Comparison of ENCODE assay signal across 12 mouse cellular contexts in the genomic region with DNA sequence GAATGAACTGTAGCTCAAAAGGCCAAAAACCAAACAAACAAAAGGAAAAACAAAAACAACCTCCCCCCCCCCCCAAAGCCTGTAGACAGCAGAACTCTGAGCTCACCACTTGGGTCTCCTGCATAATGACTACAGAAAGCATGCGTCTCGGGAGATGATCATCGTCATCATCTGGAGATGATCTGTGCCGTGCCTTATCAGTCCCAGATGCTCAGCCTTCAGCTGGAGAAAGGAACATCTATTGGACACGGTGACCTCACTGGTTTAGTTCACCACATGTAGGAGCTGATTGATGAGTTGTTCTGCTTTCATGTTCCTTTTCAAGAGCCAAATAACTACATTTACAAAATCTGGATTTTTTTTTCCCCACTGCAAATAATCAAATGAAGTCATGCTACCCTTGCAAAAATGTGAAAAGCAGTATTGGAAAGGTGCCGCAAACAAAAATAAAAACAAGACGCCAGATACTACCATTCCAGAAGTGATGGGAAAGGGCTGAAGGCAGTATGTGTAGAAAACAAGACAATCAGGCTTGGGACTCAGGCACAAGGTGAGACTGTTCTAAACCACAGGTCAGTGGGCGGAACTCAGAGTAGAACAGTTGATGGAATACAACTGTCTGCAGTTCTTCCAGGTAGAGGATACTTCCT. TPM values are rescaled to one million over a fixed set of nuclear protein-coding genes. Genes with fewer than 3 reads are reported as not detected.
DNase-seq lines count a peak whose midpoint lies in the region; ATAC-seq and TF ChIP-seq lines count a peak whose summit lies in the region.
"Had no signal": no experiment of that assay in that cellular context is flagged by ENCODE, and none has a peak within 500 bp of the region (broad histone marks: within the 10 kb centered on the region; RNA-seq: fewer than 3 reads in every experiment).

Gene Rnase10 (plus strand): TSS at position 600 of the 650 bp plus-strand sequence.

- H3K4me2 ChIP-seq in hindbrain, postnatal 0 days (ENCODE audit: low read depth, low read length) = no peak within 1 kb of the TSS
- peak within 1 kb of the TSS; percentile 1; the same call in 1 of the 2 replicates for H3K4me2 ChIP-seq in intestine, embryonic 14.5 days (ENCODE audit: low read length)
- H3K4me2 ChIP-seq: forebrain, embryonic 15.5 days; hindbrain, embryonic 15.5 days had no signal

- no peak for DNase-seq in hindbrain, postnatal 0 days (ENCODE audit: low spot score)
- DNase-seq in hindbrain, embryonic 10.5 days (ENCODE audit: low spot score) = no peak
- no peak for DNase-seq in spleen, adult 2 months (ENCODE audit: low read depth in 1 of 2, low spot score in 2 of 2)
- DNase-seq in spleen, adult 12 weeks (ENCODE audit: low spot score) = no peak
- no peak for DNase-seq in intestine, embryonic 14.5 days (ENCODE audit: low spot score)
- no peak for DNase-seq in adrenal gland, postnatal 4 days (ENCODE audit: low spot score in 2 of 2)
- no peak for DNase-seq in adrenal gland, adult 18-20 months (ENCODE audit: low spot score in 2 of 2)
- DNase-seq: cerebellum, adult 8-10 months; layer of hippocampus, adult 9-11 months; lung, postnatal 10 days had no signal

- H3K27me3 ChIP-seq in hindbrain, postnatal 0 days (ENCODE audit: insufficient read depth, low read length) = no peaks in the 10 kb centered on the region
- no peaks in the 10 kb centered on the region for H3K27me3 ChIP-seq in hindbrain, embryonic 10.5 days (ENCODE audit: insufficient read depth, poor library complexity, severe bottlenecking)
- no peaks in the 10 kb centered on the region for H3K27me3 ChIP-seq in spleen, adult 2 months (ENCODE audit: control insufficient read depth, insufficient read depth, low read length)
- no peaks in the 10 kb centered on the region for H3K27me3 ChIP-seq in intestine, embryonic 14.5 days (replicated peaks; ENCODE audit: control insufficient read depth, insufficient read depth, low read length)
- H3K27me3 ChIP-seq: forebrain, embryonic 15.5 days; hindbrain, embryonic 15.5 days had no signal

- TF ChIP-seq POLR2A in spleen, adult 2 months (IDR thresholded peaks at IDR 0.05; ENCODE audit: low read depth, low read length) = no peak

- ATAC-seq in hindbrain, postnatal 0 days = no peak
- ATAC-seq in intestine, embryonic 14.5 days (replicated peaks; ENCODE audit: low FRiP score, low TSS enrichment, low read depth) = no peak
- ATAC-seq: forebrain, embryonic 15.5 days had no signal

- no peak for TF ChIP-seq CTCF in hindbrain, postnatal 0 days (IDR thresholded peaks at IDR 0.05; ENCODE audit: low read depth)
- no peak for TF ChIP-seq CTCF in spleen, adult 2 months (IDR thresholded peaks at IDR 0.05; ENCODE audit: extremely low read depth, insufficient read depth, insufficient read length, insufficient replicate concordance)

- H3K4me1 ChIP-seq in hindbrain, postnatal 0 days (ENCODE audit: insufficient read depth, low read length) = no peaks in the 10 kb centered on the region
- H3K4me1 ChIP-seq in hindbrain, embryonic 10.5 days (replicated peaks) = no peaks in the 10 kb centered on the region
- H3K4me1 ChIP-seq in spleen, adult 2 months (ENCODE audit: control insufficient read depth, insufficient read depth, insufficient read length) = no peaks in the 10 kb centered on the region
- H3K4me1 ChIP-seq in intestine, embryonic 14.5 days (replicated peaks; ENCODE audit: control insufficient read depth, insufficient read depth, low read length) = peaks cover 6% of the 10 kb centered on the region; the same call in 1 of the 2 replicates
- H3K4me1 ChIP-seq: forebrain, embryonic 15.5 days; hindbrain, embryonic 15.5 days had no signal

- H3K9me3 ChIP-seq in hindbrain, postnatal 0 days (ENCODE audit: low read length) = no peaks in the 10 kb centered on the region
- H3K9me3 ChIP-seq in hindbrain, embryonic 10.5 days = no peaks in the 10 kb centered on the region
- H3K9me3 ChIP-seq in intestine, embryonic 14.5 days (ENCODE audit: control insufficient read depth, low read length) = no peaks in the 10 kb centered on the region
- H3K9me3 ChIP-seq: forebrain, embryonic 15.5 days; hindbrain, embryonic 15.5 days had no signal

- no peak within 1 kb of the TSS for H3K9ac ChIP-seq in hindbrain, postnatal 0 days (replicated peaks; ENCODE audit: low read length)
- H3K9ac ChIP-seq in intestine, embryonic 14.5 days (ENCODE audit: low read length) = 0 out of 2 replicates have a peak within 1 kb of the TSS, but pooled peaks have one; percentile 8
- H3K9ac ChIP-seq: forebrain, embryonic 15.5 days; hindbrain, embryonic 15.5 days had no signal

- 90% methylated on average over 8 of the region's 8 CpGs for WGBS in hindbrain, postnatal 0 days
- WGBS in hindbrain, embryonic 10.5 days = 82% methylated on average over 8 of the region's 8 CpGs
- WGBS in spleen, adult 2 months = 76% methylated on average over 8 of the region's 8 CpGs
- WGBS in intestine, embryonic 14.5 days = 81% methylated on average over 8 of the region's 8 CpGs

- H3K27ac ChIP-seq in hindbrain, postnatal 0 days = peak within 1 kb of the TSS; percentile 45
- H3K27ac ChIP-seq in hindbrain, embryonic 10.5 days = no peak within 1 kb of the TSS
- peak within 1 kb of the TSS; percentile 55 for H3K27ac ChIP-seq in spleen, adult 2 months (ENCODE audit: insufficient read depth, low read length)
- peak within 1 kb of the TSS; percentile 88 for H3K27ac ChIP-seq in intestine, embryonic 14.5 days (ENCODE audit: low read depth)
- H3K27ac ChIP-seq: forebrain, embryonic 15.5 days; hindbrain, embryonic 15.5 days had no signal

- no peaks in the 10 kb centered on the region for H3K36me3 ChIP-seq in hindbrain, postnatal 0 days (ENCODE audit: insufficient read depth, low read length)
- H3K36me3 ChIP-seq in hindbrain, embryonic 10.5 days = no peaks in the 10 kb centered on the region
- H3K36me3 ChIP-seq in spleen, adult 2 months (ENCODE audit: control insufficient read depth, insufficient read depth, low read length) = no peaks in the 10 kb centered on the region
- no peaks in the 10 kb centered on the region for H3K36me3 ChIP-seq in intestine, embryonic 14.5 days (ENCODE audit: control insufficient read depth, insufficient read depth, low read length)
- H3K36me3 ChIP-seq: forebrain, embryonic 15.5 days; hindbrain, embryonic 15.5 days had no signal

- H3K4me3 ChIP-seq in hindbrain, postnatal 0 days (ENCODE audit: low read length) = no peak within 1 kb of the TSS
- no peak within 1 kb of the TSS for H3K4me3 ChIP-seq in hindbrain, embryonic 10.5 days
- H3K4me3 ChIP-seq in spleen, adult 2 months (ENCODE audit: extremely low read depth, insufficient read depth, insufficient read length) = no peak within 1 kb of the TSS
- H3K4me3 ChIP-seq in intestine, embryonic 14.5 days (ENCODE audit: low read depth, low read length) = no peak within 1 kb of the TSS
- H3K4me3 ChIP-seq: forebrain, embryonic 15.5 days; hindbrain, embryonic 15.5 days had no signal

RNA-seq across cellular contexts. Expression of gene Rnase10, which starts in this region (rescaled TPM):
- 0.21 TPM in 1 of 2 replicates, not detected in the other for total RNA-seq in hindbrain, postnatal 0 days (2014; rRNA removed)
- not detected in 2 replicates for polyA plus RNA-seq in hindbrain, postnatal 0 days (2015; fragmentation: Nextera tagmentation; extraction: Ambion mirVana)
- 0.10 TPM in 1 of 2 replicates, not detected in the other for polyA plus RNA-seq in hindbrain, embryonic 10.5 days (2016; fragmentation: Nextera tagmentation; extraction: Ambion mirVana)
- not detected in 2 replicates for polyA plus RNA-seq in spleen, adult 2 months (2012; rRNA removed)
- 0.15 and 0.27 TPM in 2 replicates for polyA plus RNA-seq in intestine, embryonic 14.5 days (2014; fragmentation: Nextera tagmentation; extraction: Ambion mirVana)
- under 1 TPM in 1 of 2 experiments, not detected in 1; 0.25 TPM for total RNA-seq in adrenal gland, postnatal 4 days (2021)
- not detected for total RNA-seq in adrenal gland, adult 18-20 months (2021)
- polyA plus RNA-seq: forebrain, embryonic 15.5 days; hindbrain, embryonic 15.5 days had no signal
